ENCODE assay signal across 8 mouse cellular contexts in genomic region chrX:168672425-168672824, GRCm38 (mm10). TPM values are rescaled to one million over a fixed set of nuclear protein-coding genes. Genes with fewer than 3 reads are reported as not detected.
DNase-seq lines count a peak whose midpoint lies in the region; ATAC-seq lines count a peak whose summit lies in the region.

No protein-coding gene starts in this region.

- peak; percentile 82 for DNase-seq in NIH3T3 (ENCODE audit: low read depth)
- peak; percentile 55 for DNase-seq in cerebellum, adult 8-10 months
- peak; percentile 56 for DNase-seq in hindbrain, embryonic 11.5 days (ENCODE audit: low spot score)
- peak; percentile 23 to 63 for DNase-seq in layer of hippocampus, postnatal 14 days (ENCODE audit: low spot score in 2 of 2)
- peak; percentile 88 for DNase-seq in lung, postnatal 25 days (ENCODE audit: low spot score)
- peak; percentile 56 for DNase-seq in retina, adult 2 months (ENCODE audit: low read depth, low spot score)
- DNase-seq in urinary bladder, postnatal 25 days (ENCODE audit: low spot score), result peak; percentile 15

- no peaks in the 10 kb centered on the region for H3K36me3 ChIP-seq in hindbrain, embryonic 11.5 days (ENCODE audit: control insufficient read depth, insufficient read depth, low read length)

- H3K4me1 ChIP-seq in hindbrain, embryonic 11.5 days (replicated peaks; ENCODE audit: control insufficient read depth, insufficient read depth, low read length), result no peaks in the 10 kb centered on the region

- no peak overlapping the region; the same call in 1 of the 2 replicates for H3K27ac ChIP-seq in hindbrain, embryonic 11.5 days (ENCODE audit: low read depth, low read length)

- no peaks in the 10 kb centered on the region; the same call in 1 of the 2 replicates for H3K27me3 ChIP-seq in hindbrain, embryonic 11.5 days (ENCODE audit: control insufficient read depth, insufficient read depth, low read length)

- peak; percentile 81 for ATAC-seq in frontal cortex, adult (ENCODE audit: low TSS enrichment)
- peak; percentile 65 for ATAC-seq in hindbrain, embryonic 11.5 days (ENCODE audit: low FRiP score)

- H3K9me3 ChIP-seq in hindbrain, embryonic 11.5 days (ENCODE audit: control insufficient read depth, low read length), result no peaks in the 10 kb centered on the region

- no peak overlapping the region for H3K9ac ChIP-seq in hindbrain, embryonic 11.5 days (ENCODE audit: low read depth, low read length)

- peak overlapping the region; percentile 45 for H3K4me3 ChIP-seq in hindbrain, embryonic 11.5 days (ENCODE audit: low read depth, low read length)

- peak overlapping the region; percentile 69 for H3K4me2 ChIP-seq in hindbrain, embryonic 11.5 days (replicated peaks; ENCODE audit: low read depth, low read length)

- WGBS in hindbrain, embryonic 11.5 days, result 15% methylated on average over 9 of the region's 9 CpGs

RNA-seq across cellular contexts. Expression of gene Msl3, which starts 1.3 kb away (rescaled TPM):
- polyA plus RNA-seq in hindbrain, embryonic 11.5 days (2014; fragmentation: Nextera tagmentation; extraction: Ambion mirVana), result 28.3 and 36.9 TPM in 2 replicates
- total RNA-seq in layer of hippocampus, postnatal 14 days (2021), result 10 to 100 TPM; 20.8 to 22.9 TPM

Comparison
In these comparisons a context has a peak if more than half of its experiments do, and no peak if none do; other contexts are left out.
1. DNase-seq: peak in every context shown above with its lines; median percentile 88 in lung, postnatal 25 days; 82 in NIH3T3; 56 in hindbrain, embryonic 11.5 days; 56 in retina, adult 2 months; 55 in cerebellum, adult 8-10 months; 43 in layer of hippocampus, postnatal 14 days; 15 in urinary bladder, postnatal 25 days.